Mouse (Mus musculus): Measurements from ENCODE around the gene Prdm13. TPM values are rescaled to one million over a fixed set of nuclear protein-coding genes. Genes with fewer than 3 reads are reported as not detected.

The Prdm13 gene
- total RNA-seq (2015; ENCODE audit: low replicate concordance): not detected in 2 replicates
- total RNA-seq (2017; ENCODE audit: low replicate concordance): not detected in 2 replicates

- no peak for ATAC-seq (replicated peaks; ENCODE audit: low FRiP score, poor library complexity, severe bottlenecking)
Measured at GRCm38 (mm10) chr4:21685595-21686091, at the start of gene Prdm13. Prdm13 (minus strand) TSS chr4:21685963.

DNA sequence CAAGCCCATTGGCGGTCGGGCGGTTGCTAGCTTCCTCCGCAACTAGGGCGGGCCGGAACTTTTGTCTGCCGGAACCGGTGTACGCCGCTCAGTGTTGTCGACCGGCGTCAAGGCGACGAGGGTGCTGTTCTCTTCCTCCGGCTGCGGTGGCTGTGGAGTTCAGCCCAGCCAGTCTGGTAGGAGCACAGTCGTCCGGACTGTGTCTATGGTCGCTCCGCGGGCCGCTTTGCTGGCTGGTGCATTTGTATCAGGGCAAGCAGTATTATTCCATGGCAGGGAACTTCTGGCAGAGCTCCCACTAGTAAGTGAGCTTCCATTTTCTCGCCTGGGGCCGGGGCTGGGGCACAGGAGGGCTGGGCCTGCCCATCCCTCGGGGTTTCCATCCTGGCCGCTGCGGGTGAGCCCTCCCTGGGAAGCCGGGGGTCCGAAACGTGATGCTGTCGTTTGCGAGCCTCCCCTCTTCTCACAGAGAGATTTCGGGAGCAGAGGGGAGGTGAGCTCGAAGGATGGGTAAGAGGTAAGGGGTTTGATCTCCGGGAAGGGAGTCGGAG lies 41.9 kb upstream of the Prdm13 start, which contains the start of gene Ccnc:
Ccnc (plus strand) TSS at position 87 of the 551 bp plus-strand sequence.
- peak; percentile 98 for ATAC-seq (replicated peaks; ENCODE audit: low FRiP score, poor library complexity, severe bottlenecking)

- peak; percentile 86 for ATAC-seq (replicated peaks; ENCODE audit: low FRiP score, poor library complexity, severe bottlenecking)
Measured at GRCm38 (mm10) chr4:21726912-21727614, 41.3 kb upstream of the Prdm13 start.

GRCm38 (mm10) chr4:21722752-21723334 lies 37.1 kb upstream of the Prdm13 start:
- ATAC-seq (replicated peaks; ENCODE audit: low FRiP score, poor library complexity, severe bottlenecking): no peak

- no peak for ATAC-seq (replicated peaks; ENCODE audit: low FRiP score, poor library complexity, severe bottlenecking)
Measured at GRCm38 (mm10) chr4:21712147-21712546, 26.4 kb upstream of the Prdm13 start.

GRCm38 (mm10) chr4:21705046-21705445 lies 19.3 kb upstream of the Prdm13 start:
- ATAC-seq (replicated peaks; ENCODE audit: low FRiP score, poor library complexity, severe bottlenecking): no peak

GRCm38 (mm10) chr4:21695638-21696254 lies 10.0 kb upstream of the Prdm13 start:
- ATAC-seq (replicated peaks; ENCODE audit: low FRiP score, poor library complexity, severe bottlenecking): peak; percentile 91

DNA sequence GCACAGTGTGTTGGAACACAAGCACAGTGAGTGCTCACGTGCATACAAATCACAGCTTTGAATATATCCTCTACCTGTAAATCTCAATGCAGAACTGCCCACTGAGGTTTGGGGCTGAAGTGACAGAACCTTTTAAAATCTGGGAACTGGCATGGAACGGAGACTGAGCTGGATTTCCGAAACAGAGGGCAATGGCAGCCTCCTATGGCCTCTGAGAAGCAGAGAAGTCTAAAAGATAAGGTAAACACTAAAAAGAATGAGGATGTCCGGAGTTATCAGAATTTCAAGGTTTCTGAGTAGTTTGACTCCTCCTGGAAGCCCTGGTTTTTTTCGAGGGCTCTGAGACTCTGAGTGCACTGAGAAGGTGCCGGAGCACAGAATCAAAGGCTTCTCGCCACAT lies 4.5 kb upstream of the Prdm13 start:
- no peak for ATAC-seq (replicated peaks; ENCODE audit: low FRiP score, poor library complexity, severe bottlenecking)

GRCm38 (mm10) chr4:21689492-21689941 lies 3.8 kb upstream of the Prdm13 start:
- ATAC-seq (replicated peaks; ENCODE audit: low FRiP score, poor library complexity, severe bottlenecking): no peak

GRCm38 (mm10) chr4:21688703-21689200 lies 3.0 kb upstream of the Prdm13 start:
- no peak for ATAC-seq (replicated peaks; ENCODE audit: low FRiP score, poor library complexity, severe bottlenecking)

GRCm38 (mm10) chr4:21687783-21688702 lies 2.3 kb upstream of the Prdm13 start:
- ATAC-seq (replicated peaks; ENCODE audit: low FRiP score, poor library complexity, severe bottlenecking): no peak

GRCm38 (mm10) chr4:21686934-21687333 lies 1.2 kb upstream of the Prdm13 start:
- no peak for ATAC-seq (replicated peaks; ENCODE audit: low FRiP score, poor library complexity, severe bottlenecking)

- ATAC-seq (replicated peaks; ENCODE audit: low FRiP score, poor library complexity, severe bottlenecking): no peak
Measured at GRCm38 (mm10) chr4:21686416-21686815, 653 bp upstream of the Prdm13 start.

- no peak for ATAC-seq (replicated peaks; ENCODE audit: low FRiP score, poor library complexity, severe bottlenecking)
Measured at GRCm38 (mm10) chr4:21684341-21684970, 1.3 kb downstream of the Prdm13 start.

DNA sequence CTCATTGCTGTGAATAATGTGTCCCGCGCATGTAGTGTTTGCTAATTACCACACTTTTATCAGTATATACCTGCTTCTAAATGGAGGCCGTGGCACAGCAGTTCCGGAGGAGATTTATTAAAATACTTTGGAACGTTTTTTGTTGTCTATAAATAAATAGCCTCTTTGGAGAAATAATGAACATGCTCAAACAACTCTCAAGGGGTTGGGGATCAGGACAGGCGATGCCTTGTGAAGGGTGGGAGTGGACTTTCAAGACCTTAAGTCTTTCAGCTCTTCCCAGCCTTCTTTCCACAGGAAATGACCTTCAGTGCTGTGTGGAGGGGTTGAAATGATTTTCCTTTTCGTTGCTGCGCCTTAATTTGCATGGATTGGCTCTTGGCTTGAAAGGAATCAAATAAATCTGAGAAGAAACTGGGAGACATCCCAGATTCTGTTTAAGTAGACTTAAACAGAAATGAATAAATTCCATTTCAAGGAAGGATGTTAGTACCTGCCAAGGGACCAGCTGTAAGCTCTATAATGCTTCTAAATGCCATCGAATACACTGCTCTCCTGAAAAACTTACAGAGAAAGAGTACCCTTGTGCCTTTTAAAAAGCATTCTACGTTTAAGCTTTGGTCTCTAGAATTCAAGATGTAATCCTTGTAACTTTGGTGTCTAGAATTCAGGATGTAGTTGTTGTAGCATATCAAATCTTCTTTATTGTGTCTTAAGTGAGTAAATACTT lies 3.2 kb downstream of the Prdm13 start:
- no peak for ATAC-seq (replicated peaks; ENCODE audit: low FRiP score, poor library complexity, severe bottlenecking)

DNA sequence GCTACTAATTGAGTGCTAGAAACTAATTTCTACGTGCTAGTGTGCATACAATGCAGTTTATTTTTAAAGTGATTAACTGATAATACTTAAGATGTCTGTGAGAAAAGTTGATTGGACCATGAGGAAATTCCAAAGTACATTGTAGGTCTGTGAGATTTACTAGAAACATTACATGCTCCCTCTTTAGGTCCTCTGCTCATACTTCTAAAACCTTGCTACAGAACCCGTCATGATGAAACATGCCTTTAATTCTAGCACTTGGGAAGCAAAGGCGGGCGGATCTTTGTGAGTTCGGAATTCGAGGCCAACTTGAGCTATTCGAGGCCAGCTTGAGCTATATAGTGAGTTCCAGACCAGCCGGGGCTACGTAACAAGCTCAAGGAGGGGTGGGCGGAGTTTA lies 4.8 kb downstream of the Prdm13 start:
- ATAC-seq (replicated peaks; ENCODE audit: low FRiP score, poor library complexity, severe bottlenecking): no peak

GRCm38 (mm10) chr4:21679624-21680480 lies 5.9 kb downstream of the Prdm13 start:
- no peak for ATAC-seq (replicated peaks; ENCODE audit: low FRiP score, poor library complexity, severe bottlenecking)

Measured in erythroblast, adult 5-6 weeks (primary cell).